Mouse (Mus musculus): ENCODE data around the gene Strn3. TPM values are rescaled to one million over a fixed set of nuclear protein-coding genes. Genes with fewer than 3 reads are reported as not detected.

Strn3 gene
- polyA plus RNA-seq, 1 experiment from 2014 or later = 63.5 TPM

DNA sequence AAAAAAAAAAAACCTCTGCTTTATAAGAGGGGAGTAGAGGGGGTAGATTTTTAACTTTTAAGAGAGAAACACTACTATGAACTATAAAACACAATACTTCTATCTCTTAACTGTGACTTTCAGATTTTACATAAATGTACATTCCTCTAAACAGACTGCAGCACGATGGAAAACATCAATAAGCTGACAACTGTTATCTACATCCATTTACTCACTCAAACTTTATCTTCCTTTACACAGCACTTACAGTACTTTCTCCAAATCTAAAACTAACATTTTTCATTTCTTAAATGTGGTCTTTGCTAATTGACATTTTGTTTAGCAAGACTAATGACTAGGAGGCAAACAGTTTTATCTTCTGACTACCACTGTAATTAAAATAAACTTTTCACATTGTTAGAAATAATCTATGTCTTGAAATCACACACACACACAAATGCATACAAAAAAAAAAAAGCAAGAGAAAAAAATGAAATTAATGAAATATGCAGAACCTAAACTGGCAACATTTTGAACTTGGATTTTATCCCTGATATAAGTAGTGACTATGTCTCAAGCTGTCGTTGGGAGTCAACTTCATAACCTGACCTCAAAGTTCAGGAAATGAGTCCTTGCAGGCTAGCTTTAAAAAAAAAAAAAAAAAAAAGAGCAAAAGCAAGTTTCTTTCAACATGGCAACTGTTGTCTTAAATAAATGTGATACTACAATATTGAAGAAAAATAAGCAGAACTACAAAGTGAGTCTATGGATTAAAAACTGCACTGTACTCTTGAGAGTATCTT, 54.8 kb downstream of the Strn3 start:
- no peaks in the 10 kb centered on the region for H3K9me3 ChIP-seq
- H3K27ac ChIP-seq = no peak overlapping the region
- WGBS = 90% methylated on average over 2 of the region's 2 CpGs
- H3K4me1 ChIP-seq = no peaks in the 10 kb centered on the region
- no peak for ATAC-seq (ENCODE audit: low FRiP score)
- no peak overlapping the region for H3K4me3 ChIP-seq (replicated peaks)
- H3K9ac ChIP-seq = no peak overlapping the region
- no peak overlapping the region for H3K4me2 ChIP-seq
- no peaks in the 10 kb centered on the region for H3K27me3 ChIP-seq
- 0 out of 2 replicates have a peak, but pooled peaks cover 4% of the 10 kb centered on the region for H3K36me3 ChIP-seq (replicated peaks)

DNA sequence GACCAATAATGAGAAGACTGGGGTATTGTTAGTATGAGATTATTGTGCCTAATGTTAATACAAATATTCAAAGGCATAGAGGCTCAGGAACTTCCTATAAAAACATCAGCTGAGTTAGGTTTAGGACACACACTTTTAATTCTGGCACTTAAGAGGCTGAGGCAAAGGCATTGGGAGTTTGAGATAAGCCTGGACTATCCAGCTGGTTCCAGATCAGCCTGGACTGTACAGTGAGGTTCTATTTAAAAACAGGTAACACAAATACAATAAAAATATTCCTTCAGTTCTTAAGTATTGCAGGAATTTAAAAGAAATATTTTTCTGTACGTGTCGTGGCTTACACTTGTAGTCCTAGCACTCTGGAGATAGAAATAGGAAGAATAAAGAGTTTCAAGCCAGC, 55.4 kb downstream of the Strn3 start:
- ATAC-seq (ENCODE audit: low FRiP score) = no peak
- no peaks in the 10 kb centered on the region for H3K27me3 ChIP-seq
- H3K4me2 ChIP-seq = no peak overlapping the region
- 96% methylated on average over 2 of the region's 2 CpGs for WGBS
- no peak overlapping the region for H3K27ac ChIP-seq
- 0 out of 2 replicates have a peak, but pooled peaks cover 3% of the 10 kb centered on the region for H3K36me3 ChIP-seq (replicated peaks)
- H3K9ac ChIP-seq = no peak overlapping the region
- no peaks in the 10 kb centered on the region for H3K9me3 ChIP-seq
- no peaks in the 10 kb centered on the region for H3K4me1 ChIP-seq
- H3K4me3 ChIP-seq (replicated peaks) = no peak overlapping the region

DNA sequence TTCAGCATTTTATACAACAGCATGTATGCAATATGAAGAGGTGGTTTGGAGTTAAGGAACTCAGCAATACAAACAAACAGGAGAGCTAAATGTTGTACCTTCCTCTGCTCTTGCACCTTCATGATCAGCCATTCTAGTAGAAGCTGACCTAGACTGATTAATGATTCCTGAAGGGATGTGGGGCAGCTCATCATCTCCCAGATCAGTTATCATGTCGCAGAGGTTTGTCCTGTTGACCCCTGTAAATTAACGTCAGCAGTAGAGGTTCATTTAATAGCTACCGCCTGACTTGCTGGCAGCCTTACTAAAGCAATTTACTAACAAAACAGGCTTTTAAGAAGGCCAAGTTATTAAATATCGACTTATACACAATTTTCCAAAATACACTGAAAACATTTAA, 58.2 kb downstream of the Strn3 start:
- 89% methylated on average over 4 of the region's 4 CpGs for WGBS

GRCm38 (mm10) chr12:51623366-51623694, 68.4 kb downstream of the Strn3 start:
- no peak overlapping the region for H3K4me2 ChIP-seq
- H3K27me3 ChIP-seq = no peaks in the 10 kb centered on the region
- H3K4me1 ChIP-seq = no peaks in the 10 kb centered on the region
- no peak for ATAC-seq (ENCODE audit: low FRiP score)
- no peak overlapping the region for H3K27ac ChIP-seq
- no peak overlapping the region for H3K4me3 ChIP-seq (replicated peaks)
- H3K9me3 ChIP-seq = no peaks in the 10 kb centered on the region
- peaks cover 30% of the 10 kb centered on the region for H3K36me3 ChIP-seq (replicated peaks)
- H3K9ac ChIP-seq = no peak overlapping the region

More for the DNA sequence above, 58.2 kb downstream of the Strn3 start:
- no peak overlapping the region for H3K9ac ChIP-seq
- H3K4me2 ChIP-seq = no peak overlapping the region
- ATAC-seq (ENCODE audit: low FRiP score) = no peak
- no peaks in the 10 kb centered on the region for H3K36me3 ChIP-seq (replicated peaks)
- no peaks in the 10 kb centered on the region for H3K4me1 ChIP-seq
- no peaks in the 10 kb centered on the region for H3K9me3 ChIP-seq
- no peak overlapping the region for H3K4me3 ChIP-seq (replicated peaks)
- H3K27me3 ChIP-seq = no peaks in the 10 kb centered on the region
- no peak overlapping the region for H3K27ac ChIP-seq

DNA sequence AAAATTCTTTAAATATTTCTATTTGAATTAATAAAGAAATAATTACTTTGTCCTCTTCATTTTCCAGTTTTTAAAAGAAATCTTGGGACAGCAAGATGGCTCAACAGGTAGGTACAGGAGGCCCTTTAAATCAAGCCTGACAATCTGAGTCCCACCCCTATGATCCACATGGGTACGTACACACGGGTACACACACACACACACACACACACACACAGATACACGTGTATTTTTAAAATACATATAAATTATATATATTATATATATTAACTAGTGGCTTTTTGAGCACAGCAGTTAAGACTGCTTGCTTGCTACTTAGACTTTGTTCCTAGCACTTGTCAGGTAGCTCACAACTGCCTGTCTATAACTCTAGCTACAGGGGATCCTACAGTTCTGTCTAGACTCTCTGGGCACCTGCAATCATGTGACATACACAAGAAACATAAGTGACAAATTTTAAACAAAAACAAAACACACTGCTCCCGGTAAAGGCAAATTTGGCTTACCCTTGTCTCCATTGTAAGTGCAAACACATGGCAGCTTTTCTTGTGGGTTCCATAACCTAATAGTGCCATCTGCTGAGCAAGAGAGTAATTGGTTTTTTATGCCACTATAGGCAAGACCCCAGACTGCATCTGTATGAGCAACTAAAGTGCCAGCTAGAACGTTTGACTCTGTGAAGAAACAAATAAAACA, 68.9 kb downstream of the Strn3 start:
- Histone ChIP-seq H3K36me3 (replicated peaks) (peaks cover 33% of the 10 kb centered on the region), H3K4me1 (no peaks in the 10 kb centered on the region), H3K27ac (no peak overlapping the region), H3K4me3 (replicated peaks) (no peak overlapping the region), H3K27me3 (no peaks in the 10 kb centered on the region), H3K9me3 (no peaks in the 10 kb centered on the region), H3K9ac (no peak overlapping the region), H3K4me2 (no peak overlapping the region)
- WGBS = 81% methylated on average over 5 of the region's 5 CpGs
- ATAC-seq (ENCODE audit: low FRiP score) = 0 out of 2 replicates have a peak, but pooled peaks have one; percentile 68

GRCm38 (mm10) chr12:51621161-51621560, 70.5 kb downstream of the Strn3 start:
- no peaks in the 10 kb centered on the region for H3K4me1 ChIP-seq
- H3K9me3 ChIP-seq = no peaks in the 10 kb centered on the region
- H3K27me3 ChIP-seq = no peaks in the 10 kb centered on the region
- no peak overlapping the region for H3K27ac ChIP-seq
- 95% methylated on average over 5 of the region's 5 CpGs for WGBS
- H3K9ac ChIP-seq = no peak overlapping the region
- ATAC-seq (ENCODE audit: low FRiP score) = no peak
- H3K4me2 ChIP-seq = no peak overlapping the region
- H3K4me3 ChIP-seq (replicated peaks) = no peak overlapping the region
- H3K36me3 ChIP-seq (replicated peaks) = peaks cover 42% of the 10 kb centered on the region

DNA sequence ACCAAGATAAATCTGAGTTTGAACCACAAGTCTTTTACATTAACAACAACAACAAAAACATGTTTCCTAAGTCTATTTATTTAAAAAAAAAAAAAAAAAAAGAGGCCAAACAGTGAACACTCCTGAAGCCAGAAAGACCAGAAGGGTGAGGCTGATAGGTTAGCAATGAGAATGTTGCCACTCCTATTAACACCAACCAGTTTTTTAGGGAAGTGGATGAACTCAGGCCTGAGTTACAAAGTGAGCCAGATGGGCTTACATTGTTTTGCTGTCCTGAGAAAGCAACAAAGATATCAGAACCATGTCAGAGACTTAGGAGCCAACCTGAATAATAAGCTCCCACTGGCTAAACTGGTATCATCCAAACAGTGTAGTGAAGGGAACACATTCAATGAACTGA, 71.1 kb downstream of the Strn3 start:
- H3K27ac ChIP-seq = no peak overlapping the region
- no peaks in the 10 kb centered on the region for H3K9me3 ChIP-seq
- no peaks in the 10 kb centered on the region for H3K27me3 ChIP-seq
- no peak overlapping the region for H3K4me3 ChIP-seq (replicated peaks)
- H3K4me1 ChIP-seq = no peaks in the 10 kb centered on the region
- ATAC-seq (ENCODE audit: low FRiP score) = no peak
- no peak overlapping the region for H3K9ac ChIP-seq
- peaks cover 43% of the 10 kb centered on the region for H3K36me3 ChIP-seq (replicated peaks)
- no peak overlapping the region for H3K4me2 ChIP-seq

GRCm38 (mm10) chr12:51612361-51612760, 79.3 kb downstream of the Strn3 start:
- no peak for ATAC-seq (ENCODE audit: low FRiP score)
- H3K9me3 ChIP-seq = no peaks in the 10 kb centered on the region
- 89% methylated on average over 5 of the region's 5 CpGs for WGBS
- H3K27ac ChIP-seq = no peak overlapping the region
- H3K4me2 ChIP-seq = no peak overlapping the region
- H3K27me3 ChIP-seq = no peaks in the 10 kb centered on the region
- H3K4me3 ChIP-seq (replicated peaks) = no peak overlapping the region
- H3K36me3 ChIP-seq (replicated peaks) = peaks cover 43% of the 10 kb centered on the region
- H3K4me1 ChIP-seq = no peaks in the 10 kb centered on the region
- H3K9ac ChIP-seq = no peak overlapping the region

- Histone ChIP-seq H3K27ac (no peak overlapping the region), H3K9ac (no peak overlapping the region), H3K4me2 (no peak overlapping the region), H3K9me3 (no peaks in the 10 kb centered on the region), H3K27me3 (no peaks in the 10 kb centered on the region), H3K4me1 (no peaks in the 10 kb centered on the region), H3K4me3 (replicated peaks) (no peak overlapping the region), H3K36me3 (replicated peaks) (peaks cover 20% of the 10 kb centered on the region)
- no peak for ATAC-seq (ENCODE audit: low FRiP score)
- WGBS = 92% methylated on average over 4 of the region's 4 CpGs
Observed at GRCm38 (mm10) chr12:51606138-51606537, 85.6 kb downstream of the Strn3 start.

- no peak for ATAC-seq (ENCODE audit: low FRiP score)
- WGBS = 97% methylated on average over 10 of the region's 10 CpGs
- no peak overlapping the region for H3K4me2 ChIP-seq
- H3K4me3 ChIP-seq (replicated peaks) = no peak overlapping the region
- H3K9ac ChIP-seq = no peak overlapping the region
- H3K27me3 ChIP-seq = no peaks in the 10 kb centered on the region
- H3K36me3 ChIP-seq (replicated peaks) = peaks cover 12% of the 10 kb centered on the region
- H3K4me1 ChIP-seq = no peaks in the 10 kb centered on the region
- H3K9me3 ChIP-seq = no peaks in the 10 kb centered on the region
- H3K27ac ChIP-seq = no peak overlapping the region
Observed at GRCm38 (mm10) chr12:51603306-51603705, 88.4 kb downstream of the Strn3 start.

DNA sequence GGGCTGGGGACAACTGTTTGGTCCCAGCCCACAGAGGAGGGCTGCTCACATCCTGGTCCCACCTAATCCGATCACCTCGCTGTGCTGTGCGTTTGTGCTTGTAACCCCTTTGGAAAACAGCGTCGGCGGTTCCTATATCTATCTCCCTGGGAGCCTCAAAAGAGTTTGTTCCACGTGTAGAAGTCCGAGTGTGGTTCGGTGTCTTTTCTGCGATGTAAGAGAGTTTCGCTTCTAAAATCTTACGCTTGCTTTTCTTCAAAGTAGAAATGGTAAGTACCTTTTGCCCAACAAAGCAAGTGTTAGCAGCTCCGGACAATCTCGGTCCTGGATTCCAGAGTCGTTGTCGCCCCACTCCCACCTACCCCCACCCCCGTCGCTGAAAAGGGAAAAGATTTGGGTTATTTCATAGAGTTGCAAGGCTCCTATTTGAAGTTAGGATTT, 97.6 kb downstream of the Strn3 start:
- H3K36me3 ChIP-seq (replicated peaks) = no peaks in the 10 kb centered on the region
- H3K4me2 ChIP-seq = peak overlapping the region; percentile 99
- H3K4me3 ChIP-seq (replicated peaks) = peak overlapping the region; percentile 69
- WGBS = 2% methylated on average over 18 of the region's 18 CpGs
- peaks cover 13% of the 10 kb centered on the region for H3K4me1 ChIP-seq
- peaks cover 37% of the 10 kb centered on the region for H3K27me3 ChIP-seq
- no peaks in the 10 kb centered on the region for H3K9me3 ChIP-seq
- H3K27ac ChIP-seq = no peak overlapping the region
- ATAC-seq (ENCODE audit: low FRiP score) = no peak
- H3K9ac ChIP-seq = peak overlapping the region; percentile 65

DNA sequence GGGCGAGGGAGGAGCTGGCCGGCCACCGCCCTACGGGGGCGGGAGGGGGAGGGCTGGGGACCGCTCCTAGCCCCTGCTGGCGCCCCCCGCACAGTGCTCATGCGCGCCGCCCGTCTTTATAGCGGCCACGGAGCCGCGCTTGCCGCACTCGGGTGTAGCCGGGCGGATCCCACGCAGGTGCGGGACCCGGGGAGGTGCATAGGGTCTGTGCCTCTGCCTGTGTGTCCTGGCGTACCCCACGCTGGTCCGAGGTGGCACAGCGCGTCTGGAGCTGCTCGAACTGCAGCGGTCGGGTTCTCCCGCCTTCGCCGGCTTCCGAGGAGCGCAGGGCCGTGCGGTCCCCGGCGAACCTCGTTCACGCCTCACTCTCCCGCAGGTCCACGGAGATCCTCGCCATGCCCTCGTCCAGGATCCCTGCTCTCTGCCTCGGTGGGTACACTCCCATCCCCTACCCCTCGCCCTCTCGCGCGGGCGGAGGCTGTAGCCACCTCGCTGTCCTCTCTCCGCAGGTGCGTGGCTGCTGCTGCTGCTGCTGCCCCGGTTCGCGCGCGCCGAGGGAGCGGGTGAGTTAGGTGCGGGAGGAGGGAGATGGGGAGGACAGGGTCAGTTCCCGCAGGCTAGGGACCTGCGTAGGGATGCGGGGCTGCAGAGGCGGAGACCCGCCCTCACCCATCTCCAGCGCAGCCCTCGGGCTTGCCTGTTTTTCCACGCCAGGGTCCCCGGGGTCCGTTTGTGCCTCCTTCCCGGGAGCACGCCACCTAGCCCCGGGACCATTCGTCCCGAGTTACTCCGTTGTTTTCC, 98.3 kb downstream of the Strn3 start, which contains the start of gene Coch:
Coch (plus strand) TSS at position 113 of the 801 bp plus-strand sequence.
- peak within 1 kb of the TSS; percentile 69 for H3K4me3 ChIP-seq (replicated peaks)
- H3K4me2 ChIP-seq = peak within 1 kb of the TSS; percentile 99
- H3K9me3 ChIP-seq = no peaks in the 10 kb centered on the region
- 1% methylated on average over 72 of the region's 79 CpGs for WGBS
- peak; percentile 83 for ATAC-seq (ENCODE audit: low FRiP score)
- H3K27ac ChIP-seq = no peak within 1 kb of the TSS
- H3K27me3 ChIP-seq = peaks cover 37% of the 10 kb centered on the region
- peak within 1 kb of the TSS; percentile 65 for H3K9ac ChIP-seq
- peaks cover 13% of the 10 kb centered on the region for H3K4me1 ChIP-seq
- no peaks in the 10 kb centered on the region for H3K36me3 ChIP-seq (replicated peaks)
